Mouse (Mus musculus): ENCODE results near the gene Zic4. TPM values are rescaled to one million over a fixed set of nuclear protein-coding genes. Genes with fewer than 3 reads are reported as not detected.
A peak's percentile ranks its signal among the peaks of the same experiment; 100 is the strongest.

Gene Zic4
- polyA plus RNA-seq (2015; fragmentation: Nextera tagmentation; extraction: Ambion mirVana): not detected in 2 replicates

DNA sequence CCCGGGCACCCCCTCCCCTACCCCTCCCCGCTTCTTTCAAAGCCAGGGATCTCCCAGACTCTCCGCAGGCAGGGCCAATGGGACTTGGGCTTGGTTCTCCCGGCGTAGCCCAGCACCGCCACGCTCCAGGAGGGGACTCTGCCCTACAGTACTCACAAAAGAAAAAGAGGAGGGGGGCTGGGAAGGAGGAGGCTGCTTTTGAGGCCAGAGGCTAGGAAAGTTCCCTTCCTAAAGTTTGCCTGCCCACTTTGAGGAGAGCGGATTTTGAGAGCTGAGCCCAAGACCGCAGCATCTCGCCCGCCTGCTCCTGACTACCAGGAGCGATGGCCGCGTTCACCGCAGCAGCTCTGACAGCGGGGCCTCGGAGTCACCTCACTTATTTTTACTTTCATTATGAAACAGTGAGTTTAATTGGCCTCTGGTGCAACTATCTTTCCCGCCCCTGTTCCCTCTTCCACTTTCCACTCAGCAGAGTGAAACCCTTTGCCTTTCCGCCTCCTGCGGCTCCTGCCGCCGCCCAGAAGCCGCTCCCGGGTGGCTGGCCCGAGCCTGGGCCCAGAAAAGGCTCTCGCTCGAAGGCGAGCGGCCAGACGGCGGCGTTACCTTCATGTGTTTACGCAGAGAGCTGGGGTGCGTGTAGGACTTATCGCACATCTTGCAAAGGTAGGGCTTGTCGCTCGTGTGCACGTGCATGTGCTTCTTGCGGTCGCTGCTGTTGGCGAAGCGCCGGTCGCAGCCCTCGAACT is at the start of gene Zic4:
Zic4 (plus strand) TSS at position 558 of the 746 bp plus-strand sequence.
- Histone ChIP-seq H3K9me3 (ENCODE audit: control insufficient read depth, low read length) (no peaks in the 10 kb centered on the region), H3K4me2 (ENCODE audit: low read depth, low read length) (peak within 1 kb of the TSS; percentile 56), H3K36me3 (ENCODE audit: control insufficient read depth, insufficient read depth, low read length) (no peaks in the 10 kb centered on the region), H3K27me3 (replicated peaks; ENCODE audit: control insufficient read depth, insufficient read depth, low read length) (peaks cover 70% of the 10 kb centered on the region), H3K27ac (ENCODE audit: low read length) (no peak within 1 kb of the TSS), H3K9ac (ENCODE audit: low read depth, low read length) (no peak within 1 kb of the TSS), H3K4me3 (ENCODE audit: low read length) (peak within 1 kb of the TSS; percentile 42), H3K4me1 (ENCODE audit: control insufficient read depth, insufficient read depth, low read length) (peaks cover 15% of the 10 kb centered on the region)
- WGBS: 1% methylated on average over 45 of the region's 45 CpGs
- peak; percentile 70 for ATAC-seq

DNA sequence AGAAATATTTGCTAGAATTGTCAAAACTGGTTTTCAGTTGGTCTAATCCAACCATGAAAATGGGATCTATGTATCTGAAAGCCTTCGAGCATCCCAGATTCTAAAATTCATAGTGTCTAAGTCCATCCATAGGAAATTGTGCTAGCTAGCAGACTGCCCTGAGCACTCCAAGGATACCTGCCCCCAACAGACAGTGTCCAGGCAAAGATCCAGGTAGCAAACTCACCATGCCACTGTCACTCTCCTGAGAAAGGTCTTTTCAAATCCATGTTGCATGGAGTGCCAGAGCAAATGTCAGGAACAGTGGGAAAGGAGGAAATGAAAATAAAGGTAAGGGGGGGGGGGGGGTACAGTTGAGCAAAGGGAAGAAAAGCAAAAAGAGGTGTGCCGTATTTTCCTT is 14.6 kb upstream of the Zic4 start:
- Histone ChIP-seq H3K4me3 (ENCODE audit: low read length) (no peak overlapping the region), H3K4me1 (ENCODE audit: control insufficient read depth, insufficient read depth, low read length) (no peaks in the 10 kb centered on the region), H3K27ac (ENCODE audit: low read length) (no peak overlapping the region), H3K9me3 (ENCODE audit: control insufficient read depth, low read length) (no peaks in the 10 kb centered on the region), H3K27me3 (replicated peaks; ENCODE audit: control insufficient read depth, insufficient read depth, low read length) (peaks cover 29% of the 10 kb centered on the region), H3K36me3 (ENCODE audit: control insufficient read depth, insufficient read depth, low read length) (no peaks in the 10 kb centered on the region), H3K9ac (ENCODE audit: low read depth, low read length) (no peak overlapping the region), H3K4me2 (ENCODE audit: low read depth, low read length) (no peak overlapping the region)
- WGBS: 55% methylated on average over 2 of the region's 2 CpGs
- ATAC-seq: no peak

- no peak overlapping the region for H3K27ac ChIP-seq (ENCODE audit: low read length)
- 40% methylated on average over 1 of the region's 1 CpGs for WGBS
- no peaks in the 10 kb centered on the region for H3K9me3 ChIP-seq (ENCODE audit: control insufficient read depth, low read length)
- H3K27me3 ChIP-seq (replicated peaks; ENCODE audit: control insufficient read depth, insufficient read depth, low read length): peaks cover 38% of the 10 kb centered on the region
- no peaks in the 10 kb centered on the region for H3K4me1 ChIP-seq (ENCODE audit: control insufficient read depth, insufficient read depth, low read length)
- H3K9ac ChIP-seq (ENCODE audit: low read depth, low read length): no peak overlapping the region
- H3K4me3 ChIP-seq (ENCODE audit: low read length): no peak overlapping the region
- no peak overlapping the region for H3K4me2 ChIP-seq (ENCODE audit: low read depth, low read length)
- no peaks in the 10 kb centered on the region for H3K36me3 ChIP-seq (ENCODE audit: control insufficient read depth, insufficient read depth, low read length)
- ATAC-seq: no peak
Observed at GRCm38 (mm10) chr9:91348746-91349145, 13.5 kb upstream of the Zic4 start.

DNA sequence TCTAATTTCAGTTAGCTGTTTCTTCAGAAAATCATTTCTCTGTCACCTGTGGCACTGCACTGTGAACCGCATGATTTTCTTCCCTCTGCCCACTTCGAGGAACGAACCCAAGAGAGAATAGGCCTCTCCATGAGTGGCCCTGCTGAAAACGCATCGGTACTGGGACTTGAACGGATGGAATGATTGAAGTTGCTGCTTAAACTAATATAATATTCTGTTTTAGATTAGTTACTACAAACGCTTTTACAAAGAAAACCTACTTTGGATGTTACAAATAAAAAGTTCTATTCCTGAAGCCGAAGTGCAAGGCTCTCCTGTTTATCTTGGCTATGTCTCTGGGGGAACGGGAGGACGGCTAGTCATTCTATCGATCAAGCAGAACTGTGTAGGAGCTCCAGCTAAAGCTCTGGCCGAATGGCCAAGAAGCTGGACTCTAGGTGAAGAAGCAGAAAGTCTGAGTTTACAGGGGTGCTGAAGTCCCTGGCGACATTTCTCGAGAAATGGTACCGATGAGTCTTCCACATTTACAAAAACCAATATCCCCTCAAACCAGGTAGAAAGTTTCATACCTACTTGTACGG is 11.9 kb upstream of the Zic4 start:
- ATAC-seq: no peak
- Histone ChIP-seq H3K9ac (ENCODE audit: low read depth, low read length) (no peak overlapping the region), H3K36me3 (ENCODE audit: control insufficient read depth, insufficient read depth, low read length) (no peaks in the 10 kb centered on the region), H3K27ac (ENCODE audit: low read length) (no peak overlapping the region), H3K4me3 (ENCODE audit: low read length) (no peak overlapping the region), H3K4me1 (ENCODE audit: control insufficient read depth, insufficient read depth, low read length) (no peaks in the 10 kb centered on the region), H3K27me3 (replicated peaks; ENCODE audit: control insufficient read depth, insufficient read depth, low read length) (peaks cover 54% of the 10 kb centered on the region), H3K9me3 (ENCODE audit: control insufficient read depth, low read length) (no peaks in the 10 kb centered on the region), H3K4me2 (ENCODE audit: low read depth, low read length) (no peak overlapping the region)
- WGBS: 3% methylated on average over 16 of the region's 16 CpGs

GRCm38 (mm10) chr9:91350861-91351291 is 11.3 kb upstream of the Zic4 start:
- WGBS: 2% methylated on average over 14 of the region's 14 CpGs
- H3K4me2 ChIP-seq (ENCODE audit: low read depth, low read length): no peak overlapping the region
- no peak overlapping the region for H3K27ac ChIP-seq (ENCODE audit: low read length)
- peaks cover 59% of the 10 kb centered on the region for H3K27me3 ChIP-seq (replicated peaks; ENCODE audit: control insufficient read depth, insufficient read depth, low read length)
- no peak for ATAC-seq
- no peaks in the 10 kb centered on the region for H3K4me1 ChIP-seq (ENCODE audit: control insufficient read depth, insufficient read depth, low read length)
- H3K9me3 ChIP-seq (ENCODE audit: control insufficient read depth, low read length): no peaks in the 10 kb centered on the region
- no peaks in the 10 kb centered on the region for H3K36me3 ChIP-seq (ENCODE audit: control insufficient read depth, insufficient read depth, low read length)
- no peak overlapping the region for H3K4me3 ChIP-seq (ENCODE audit: low read length)
- H3K9ac ChIP-seq (ENCODE audit: low read depth, low read length): no peak overlapping the region

DNA sequence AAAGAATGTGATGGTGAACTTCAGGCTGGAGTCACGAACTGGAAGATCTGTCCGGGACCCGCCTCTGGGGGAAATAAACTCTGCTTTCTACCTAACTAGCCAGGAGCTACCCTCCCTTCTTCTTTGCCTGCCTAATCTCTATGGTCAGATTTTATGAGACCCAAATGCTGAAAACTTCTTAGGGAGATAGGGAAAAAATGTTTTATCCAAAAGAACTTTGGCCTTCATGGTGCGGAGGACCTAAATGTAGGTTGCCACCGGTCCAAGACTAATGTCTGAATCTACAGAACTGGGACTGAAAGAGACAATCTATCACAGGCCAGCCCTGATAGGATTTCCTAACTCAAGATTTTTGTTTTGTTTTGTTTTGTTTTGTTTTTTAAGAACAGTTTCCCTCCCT is 10.9 kb upstream of the Zic4 start:
- ATAC-seq: no peak
- H3K27ac ChIP-seq (ENCODE audit: low read length): no peak overlapping the region
- H3K4me2 ChIP-seq (ENCODE audit: low read depth, low read length): no peak overlapping the region
- no peak overlapping the region for H3K4me3 ChIP-seq (ENCODE audit: low read length)
- H3K27me3 ChIP-seq (replicated peaks; ENCODE audit: control insufficient read depth, insufficient read depth, low read length): peaks cover 64% of the 10 kb centered on the region
- no peaks in the 10 kb centered on the region for H3K4me1 ChIP-seq (ENCODE audit: control insufficient read depth, insufficient read depth, low read length)
- no peaks in the 10 kb centered on the region for H3K36me3 ChIP-seq (ENCODE audit: control insufficient read depth, insufficient read depth, low read length)
- H3K9ac ChIP-seq (ENCODE audit: low read depth, low read length): no peak overlapping the region
- no peaks in the 10 kb centered on the region for H3K9me3 ChIP-seq (ENCODE audit: control insufficient read depth, low read length)
- WGBS: 3% methylated on average over 5 of the region's 5 CpGs

DNA sequence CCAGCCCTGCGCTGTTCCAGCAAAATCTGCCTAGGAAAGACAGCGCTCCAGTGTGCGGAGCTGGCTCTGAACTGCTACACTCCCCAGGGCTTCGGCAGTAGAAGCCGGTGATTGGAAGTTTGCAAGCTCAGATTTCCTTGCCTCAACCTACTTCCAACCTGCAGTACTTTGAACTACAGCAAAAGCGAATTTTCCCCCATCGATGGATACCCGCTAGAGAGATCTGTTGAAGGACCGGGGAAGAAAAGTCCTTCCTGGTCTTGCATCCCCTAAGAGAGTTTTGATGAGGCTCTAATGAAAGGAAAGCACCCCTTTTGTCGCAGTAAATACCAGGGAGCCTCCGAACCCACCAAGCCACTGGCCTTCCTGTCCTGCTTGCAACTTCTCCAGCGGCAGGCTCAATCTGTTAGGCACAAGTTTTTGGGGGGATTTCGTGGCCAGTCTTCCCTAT is 10.2 kb upstream of the Zic4 start:
- Histone ChIP-seq H3K4me1 (ENCODE audit: control insufficient read depth, insufficient read depth, low read length) (no peaks in the 10 kb centered on the region), H3K4me2 (ENCODE audit: low read depth, low read length) (no peak overlapping the region), H3K9me3 (ENCODE audit: control insufficient read depth, low read length) (no peaks in the 10 kb centered on the region), H3K9ac (ENCODE audit: low read depth, low read length) (no peak overlapping the region), H3K4me3 (ENCODE audit: low read length) (no peak overlapping the region), H3K27me3 (replicated peaks; ENCODE audit: control insufficient read depth, insufficient read depth, low read length) (peaks cover 66% of the 10 kb centered on the region), H3K27ac (ENCODE audit: low read length) (no peak overlapping the region), H3K36me3 (ENCODE audit: control insufficient read depth, insufficient read depth, low read length) (no peaks in the 10 kb centered on the region)
- 2% methylated on average over 13 of the region's 13 CpGs for WGBS
- no peak for ATAC-seq

- H3K9me3 ChIP-seq (ENCODE audit: control insufficient read depth, low read length): no peaks in the 10 kb centered on the region
- 2% methylated on average over 15 of the region's 15 CpGs for WGBS
- ATAC-seq: no peak
Observed at GRCm38 (mm10) chr9:91352786-91353185, 9.4 kb upstream of the Zic4 start.

GRCm38 (mm10) chr9:91353551-91354433 is 8.4 kb upstream of the Zic4 start:
- no peak for ATAC-seq
- Histone ChIP-seq H3K27ac (ENCODE audit: low read length) (no peak overlapping the region), H3K9ac (ENCODE audit: low read depth, low read length) (no peak overlapping the region), H3K27me3 (replicated peaks; ENCODE audit: control insufficient read depth, insufficient read depth, low read length) (peaks cover 71% of the 10 kb centered on the region), H3K4me1 (ENCODE audit: control insufficient read depth, insufficient read depth, low read length) (no peaks in the 10 kb centered on the region), H3K4me3 (ENCODE audit: low read length) (no peak overlapping the region), H3K9me3 (ENCODE audit: control insufficient read depth, low read length) (no peaks in the 10 kb centered on the region), H3K4me2 (ENCODE audit: low read depth, low read length) (no peak overlapping the region), H3K36me3 (ENCODE audit: control insufficient read depth, insufficient read depth, low read length) (no peaks in the 10 kb centered on the region)
- WGBS: 2% methylated on average over 37 of the region's 37 CpGs

More at GRCm38 (mm10) chr9:91352786-91353185, 9.4 kb upstream of the Zic4 start:
- Histone ChIP-seq H3K9ac (ENCODE audit: low read depth, low read length) (no peak overlapping the region), H3K27ac (ENCODE audit: low read length) (no peak overlapping the region), H3K27me3 (replicated peaks; ENCODE audit: control insufficient read depth, insufficient read depth, low read length) (peaks cover 69% of the 10 kb centered on the region), H3K36me3 (ENCODE audit: control insufficient read depth, insufficient read depth, low read length) (no peaks in the 10 kb centered on the region), H3K4me3 (ENCODE audit: low read length) (no peak overlapping the region), H3K4me2 (ENCODE audit: low read depth, low read length) (no peak overlapping the region), H3K4me1 (ENCODE audit: control insufficient read depth, insufficient read depth, low read length) (no peaks in the 10 kb centered on the region)
